In the genomic region with DNA sequence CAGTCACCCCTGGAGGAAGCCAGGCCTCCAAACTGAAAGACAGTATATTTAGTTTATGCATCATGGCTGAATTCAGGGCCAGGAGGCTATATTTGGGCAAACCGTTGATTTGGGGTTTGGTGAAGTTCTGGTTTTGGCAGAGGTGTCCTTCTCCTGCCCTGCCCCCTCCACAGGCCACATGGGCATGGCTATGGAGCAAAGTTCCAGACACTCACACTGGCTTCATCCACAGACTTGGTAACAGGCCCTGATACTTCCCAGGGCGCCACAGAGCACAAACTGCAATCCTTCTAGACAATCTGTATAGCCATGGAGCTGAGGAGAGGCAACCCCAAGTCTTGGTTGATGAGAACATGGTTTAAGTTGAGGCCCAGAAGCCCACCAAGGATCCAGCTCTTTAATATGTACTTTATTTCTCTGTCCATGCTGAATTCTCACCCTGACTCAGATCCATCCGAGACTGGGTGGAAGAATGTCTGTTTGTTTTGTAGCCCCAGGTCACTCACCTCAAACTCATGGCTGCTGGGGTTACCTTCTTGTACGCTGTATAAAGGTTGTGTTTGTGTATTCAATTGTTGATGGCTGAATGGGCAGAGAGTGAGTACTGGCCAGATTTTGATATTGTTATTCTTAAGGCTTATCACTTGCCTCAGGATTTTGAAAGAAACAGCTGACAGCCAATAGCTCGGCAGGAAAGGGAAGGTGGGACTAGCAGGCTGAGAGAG, we compare ENCODE assay signal across 28 mouse cellular contexts. TPM values are rescaled to one million over a fixed set of nuclear protein-coding genes. Genes with fewer than 3 reads are reported as not detected.
"Had no signal": no experiment of that assay in that cellular context is flagged by ENCODE, and none has a peak within 500 bp of the region (broad histone marks: within the 10 kb centered on the region; RNA-seq: fewer than 3 reads in every experiment).

No protein-coding gene starts in this region.

- H3K36me3 ChIP-seq: forebrain, embryonic 12.5 days; forebrain, embryonic 15.5 days had no signal

- H3K9ac ChIP-seq: embryonic facial prominence, embryonic 12.5 days; embryonic facial prominence, embryonic 13.5 days; embryonic facial prominence, embryonic 15.5 days; forebrain, embryonic 12.5 days; forebrain, embryonic 13.5 days; forebrain, embryonic 15.5 days; forebrain, postnatal 0 days had no signal

- DNase-seq: cerebellum, adult 2 months; cerebellum, adult 8-10 months; cerebellum, adult 9-10 months; cerebellum, adult 9-11 months; cerebellum, postnatal 10 days; cerebellum, postnatal 14 days; cerebellum, postnatal 25 days; cerebellum, postnatal 36 days; embryo, embryonic 11 days; forebrain, postnatal 0 days; gastrocnemius, adult 2 months; gastrocnemius, postnatal 10 days; gastrocnemius, postnatal 14 days; gastrocnemius, postnatal 25 days; gastrocnemius, postnatal 36 days; heart, adult 11 months; heart, adult 18-20 months had no signal

- H3K4me2 ChIP-seq: embryonic facial prominence, embryonic 12.5 days; embryonic facial prominence, embryonic 13.5 days; embryonic facial prominence, embryonic 15.5 days; forebrain, embryonic 12.5 days; forebrain, embryonic 13.5 days; forebrain, embryonic 15.5 days had no signal

- H3K27ac ChIP-seq: embryonic facial prominence, embryonic 10.5 days; embryonic facial prominence, embryonic 12.5 days; embryonic facial prominence, embryonic 13.5 days; embryonic facial prominence, embryonic 15.5 days; forebrain, embryonic 10.5 days; forebrain, embryonic 12.5 days; forebrain, embryonic 13.5 days; forebrain, embryonic 15.5 days; gastrocnemius, adult 2 months had no signal

- H3K4me1 ChIP-seq: embryonic facial prominence, embryonic 10.5 days; embryonic facial prominence, embryonic 12.5 days; forebrain, embryonic 10.5 days; forebrain, embryonic 12.5 days; forebrain, embryonic 13.5 days; forebrain, embryonic 15.5 days had no signal

- H3K27me3 ChIP-seq: embryonic facial prominence, embryonic 12.5 days; embryonic facial prominence, embryonic 13.5 days; embryonic facial prominence, embryonic 15.5 days; forebrain, embryonic 12.5 days; forebrain, embryonic 13.5 days; forebrain, embryonic 15.5 days had no signal

- ATAC-seq: forebrain, embryonic 13.5 days; forebrain, embryonic 14.5 days; forebrain, embryonic 15.5 days; forebrain, embryonic 16.5 days; forebrain, postnatal 0 days had no signal

- H3K4me3 ChIP-seq: embryonic facial prominence, embryonic 10.5 days; embryonic facial prominence, embryonic 12.5 days; embryonic facial prominence, embryonic 13.5 days; embryonic facial prominence, embryonic 15.5 days; erythroblast, embryonic 14.5 days; forebrain, embryonic 10.5 days; forebrain, embryonic 12.5 days; forebrain, embryonic 13.5 days; forebrain, embryonic 15.5 days; gastrocnemius, adult 2 months had no signal

- H3K9me3 ChIP-seq: embryonic facial prominence, embryonic 10.5 days; embryonic facial prominence, embryonic 12.5 days; embryonic facial prominence, embryonic 15.5 days; forebrain, embryonic 10.5 days; forebrain, embryonic 12.5 days; forebrain, embryonic 13.5 days; forebrain, embryonic 15.5 days had no signal

RNA-seq across cellular contexts. Expression of a gene that starts 19.5 kb away (rescaled TPM):
- polyA plus RNA-seq: erythroblast, embryonic 14.5 days had no signal
